Mouse (Mus musculus): ENCODE measurements around the gene Zfp963.

GRCm38 (mm10) chr8:69717232-69717580, 32.6 kb downstream of the Zfp963 start:
- no peak for TF ChIP-seq CTCF (IDR thresholded peaks at IDR 0.05; ENCODE audit: borderline replicate concordance, insufficient read depth, low read depth, low read length)
- no peak for TF ChIP-seq POLR2A (IDR thresholded peaks at IDR 0.05; ENCODE audit: borderline replicate concordance, insufficient read depth, low read length)
